Mouse (Mus musculus) hindbrain, postnatal 0 days (tissue): ENCODE data around the gene Bcam. TPM values are rescaled to one million over a fixed set of nuclear protein-coding genes. Genes with fewer than 3 reads are reported as not detected.

Source experiments
- ATAC-seq: fragments of 200-750 bp; cut with Nextera tagmentation; 2 replicates; pipeline ENCODE4 v1.8.0; 2017; ENCODE audit warnings: mild to moderate bottlenecking, moderate TSS enrichment, moderate library complexity
- DNase-seq: peaks from one replicate; pipeline ENCODE4 v3.0.0-alpha.2; 2015; ENCODE audit warnings: low spot score
- H3K27ac ChIP-seq: fragments of 300-500 bp; sonication (generic); 2 replicates; pipeline ENCODE4 v1.5.1; 2014; ENCODE audit warnings: mild to moderate bottlenecking
- H3K27me3 ChIP-seq: fragments of 300-500 bp; sonication (generic); 2 replicates; pipeline ENCODE4 v1.6.1; 2014; ENCODE audit warnings: low read length, mixed read lengths; ENCODE audit not compliant: insufficient read depth
- H3K36me3 ChIP-seq: fragments of 300-500 bp; sonication (generic); 2 replicates; pipeline ENCODE4 v1.6.1; 2014; ENCODE audit warnings: low read length, mixed read lengths; ENCODE audit not compliant: insufficient read depth
- H3K4me1 ChIP-seq: fragments of 300-500 bp; sonication (generic); 2 replicates; pipeline ENCODE4 v1.6.1; 2014; ENCODE audit warnings: antibody characterized with exemption, low read length, mixed read lengths; ENCODE audit not compliant: insufficient read depth
- H3K4me2 ChIP-seq: fragments of 300-500 bp; sonication (generic); 2 replicates; pipeline ENCODE4 v1.6.1; 2014; ENCODE audit warnings: low read depth, mild to moderate bottlenecking, low read length, moderate library complexity, mixed read lengths
- H3K4me3 ChIP-seq: fragments of 300-500 bp; sonication (generic); 2 replicates; pipeline ENCODE4 v1.5.1; 2014; ENCODE audit warnings: low read length
- H3K9ac ChIP-seq: fragments of 300-500 bp; sonication (generic); replicated peaks from 2 replicates; pipeline ENCODE4 v1.6.1; 2014; ENCODE audit warnings: mild to moderate bottlenecking, low read length, moderate library complexity, mixed read lengths
- H3K9me3 ChIP-seq: fragments of 300-500 bp; sonication (generic); 2 replicates; pipeline ENCODE4 v1.6.1; 2016; ENCODE audit warnings: low read length, mixed read lengths
- CTCF ChIP-seq: IDR thresholded peaks from 2 replicates; pipeline ENCODE4 v1.5.1; 2016; ENCODE audit warnings: antibody characterized with exemption, control low read depth, low read depth
- WGBS: fragments of 180-500 bp; shearing (Covaris S2); extraction: QIAGEN DNeasy Blood & Tissue Kit; methylation state at CpG from one replicate; pipeline ENCODE4 v1.1.7; 2014; 5-methylcytosine and 5-hydroxymethylcytosine counted together
- polyA plus RNA-seq: library from polyadenylated mRNA; unstranded; fragments of >200 nt; fragmentation: Nextera tagmentation; extraction: Ambion mirVana; gene quantifications from 2 replicates; pipeline ENCODE4 v1.2.1, GENCODE M21; 2015
- total RNA-seq: library from RNA; depleted of rRNA; stranded (reverse); fragments of >200 nt; gene quantifications from 2 replicates; pipeline ENCODE4 v1.2.3, GENCODE M21; 2014; rRNA removed

Gene Bcam
- total and polyA plus RNA-seq, 2 experiments from 2014 or later: 29.0 to 50.7 TPM

DNA sequence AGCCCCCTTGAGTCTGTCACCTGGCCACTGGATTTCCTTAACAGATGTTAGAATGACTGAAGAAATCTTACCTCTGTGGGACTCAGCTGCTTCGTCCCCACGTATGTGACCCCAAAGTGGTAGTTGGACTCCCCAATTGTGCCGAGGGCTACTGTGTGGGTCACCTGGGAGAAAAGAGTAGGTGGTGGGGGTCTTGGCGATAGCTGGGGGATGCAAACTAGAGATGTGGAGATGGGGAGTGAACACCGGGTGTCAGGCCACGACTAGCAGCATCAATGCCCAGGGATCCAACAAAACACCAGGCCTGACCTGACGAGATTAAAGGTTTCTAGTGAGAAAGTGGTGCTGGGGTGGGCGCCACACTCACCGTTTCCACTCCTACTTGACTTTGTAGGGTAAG, 57.2 kb downstream of the Bcam start:
- H3K27me3 ChIP-seq: no peaks in the 10 kb centered on the region
- peaks cover 9% of the 10 kb centered on the region; the same call in 1 of the 2 replicates for H3K4me1 ChIP-seq
- no peak overlapping the region for H3K4me2 ChIP-seq
- H3K36me3 ChIP-seq: peaks cover 24% of the 10 kb centered on the region; the same call in 1 of the 2 replicates
- ATAC-seq (no peak), DNase-seq (no peak)
- 89% methylated on average over 9 of the region's 9 CpGs for whole genome bisulfite sequencing
- H3K9me3 ChIP-seq: no peaks in the 10 kb centered on the region
- no peak overlapping the region for H3K27ac ChIP-seq
- no peak overlapping the region for H3K4me3 ChIP-seq
- TF ChIP-seq CTCF: no peak
- H3K9ac ChIP-seq: no peak overlapping the region

DNA sequence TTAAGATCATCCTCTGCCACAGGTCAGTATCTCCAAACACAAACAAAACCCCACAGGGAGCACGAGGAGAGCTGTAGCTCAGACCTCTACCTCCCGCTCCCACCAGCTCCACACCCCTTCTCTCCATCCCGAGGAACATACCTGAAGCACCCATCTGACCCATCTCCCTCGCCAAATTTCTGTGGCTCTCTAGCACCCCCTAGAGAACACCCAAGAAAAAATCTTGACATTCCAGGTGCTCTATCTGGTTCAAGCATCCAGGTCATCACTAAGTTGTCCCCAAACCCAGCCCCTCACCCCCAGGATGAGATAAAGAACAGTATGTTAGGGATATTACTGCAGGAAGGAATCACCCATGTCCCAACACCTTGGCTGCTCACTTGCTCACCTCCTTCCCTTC, 57.6 kb downstream of the Bcam start:
- Histone ChIP-seq H3K4me3 (no peak overlapping the region), H3K9me3 (no peaks in the 10 kb centered on the region), H3K9ac (no peak overlapping the region), H3K4me2 (no peak overlapping the region), H3K4me1 (peaks cover 9% of the 10 kb centered on the region; the same call in 1 of the 2 replicates), H3K27me3 (no peaks in the 10 kb centered on the region), H3K27ac (no peak overlapping the region), H3K36me3 (peaks cover 26% of the 10 kb centered on the region; the same call in 1 of the 2 replicates)
- 53% methylated on average over 4 of the region's 4 CpGs for WGBS
- peak; percentile 19 for DNase-seq
- peak; percentile 53 for TF ChIP-seq CTCF
- ATAC-seq: no peak

DNA sequence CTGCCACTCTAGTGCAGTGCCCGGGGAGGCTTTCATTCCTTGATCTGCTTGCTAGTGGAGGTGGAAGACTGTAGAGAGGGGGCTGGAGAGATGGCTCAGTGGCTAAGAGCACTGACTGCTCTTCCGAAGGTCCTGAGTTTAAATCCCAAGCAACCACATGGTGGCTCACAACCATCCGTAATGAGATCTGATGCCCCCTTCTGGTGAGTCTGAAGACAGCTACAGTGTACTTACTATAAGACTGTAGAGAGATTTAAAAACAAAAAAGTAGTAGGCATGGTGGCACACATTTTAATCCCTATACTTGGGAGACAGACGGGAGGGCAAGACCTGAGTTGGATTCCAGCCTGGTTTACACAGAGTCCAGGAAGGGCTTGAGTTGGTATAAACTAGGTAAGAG, 58.4 kb downstream of the Bcam start:
- H3K4me2 ChIP-seq: no peak overlapping the region
- no peak overlapping the region for H3K4me3 ChIP-seq
- H3K9me3 ChIP-seq: no peaks in the 10 kb centered on the region
- H3K4me1 ChIP-seq: peaks cover 9% of the 10 kb centered on the region; the same call in 1 of the 2 replicates
- TF ChIP-seq CTCF: peak; percentile 62
- WGBS: 75% methylated on average over 4 of the region's 4 CpGs
- H3K36me3 ChIP-seq: peaks cover 31% of the 10 kb centered on the region; the same call in 1 of the 2 replicates
- no peaks in the 10 kb centered on the region for H3K27me3 ChIP-seq
- H3K9ac ChIP-seq: no peak overlapping the region
- ATAC-seq (no peak), DNase-seq (peak; percentile 49)
- no peak overlapping the region for H3K27ac ChIP-seq

DNA sequence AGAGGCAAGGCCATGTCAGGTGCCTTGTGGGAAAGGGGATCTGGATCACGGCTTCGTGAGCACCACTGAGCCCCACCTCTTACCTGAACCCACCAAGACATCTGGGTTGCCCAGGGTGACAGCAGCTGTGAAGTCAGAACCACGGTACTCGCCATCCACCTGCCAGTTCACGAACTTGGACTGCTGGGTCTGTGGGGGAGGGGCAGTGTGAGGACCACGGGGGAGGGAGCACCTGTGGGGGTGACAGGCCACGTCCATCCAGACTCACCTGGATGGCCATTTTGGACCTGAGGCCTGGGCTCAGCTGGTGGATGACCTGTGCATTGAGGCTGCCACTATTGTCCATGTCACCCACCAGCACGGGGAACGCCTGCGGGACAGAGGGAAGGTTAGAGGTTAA, 60.2 kb downstream of the Bcam start:
- Histone ChIP-seq H3K9ac (no peak overlapping the region), H3K4me2 (no peak overlapping the region), H3K4me3 (no peak overlapping the region), H3K36me3 (peaks cover 34% of the 10 kb centered on the region; the same call in 1 of the 2 replicates), H3K9me3 (no peaks in the 10 kb centered on the region), H3K27ac (no peak overlapping the region), H3K27me3 (no peaks in the 10 kb centered on the region), H3K4me1 (peaks cover 3% of the 10 kb centered on the region; the same call in 1 of the 2 replicates)
- ATAC-seq (no peak), DNase-seq (no peak)
- TF ChIP-seq CTCF: no peak
- 96% methylated on average over 10 of the region's 10 CpGs for WGBS

Other genes with a start within 250 kb of the Bcam start
- gene Ppp1r37, start 207.9 kb downstream of the Bcam start, total RNA-seq: 125 and 128 TPM in 2 replicates
- 27.0 and 27.7 TPM in 2 replicates for gene Ppp1r37, start 207.9 kb downstream of the Bcam start, polyA plus RNA-seq
- 0.25 TPM in 1 of 2 replicates, not detected in the other for gene Zfp296, start 193.7 kb downstream of the Bcam start, total RNA-seq
- gene Zfp296, start 193.7 kb downstream of the Bcam start, polyA plus RNA-seq: not detected in 2 replicates
- 60.0 and 61.7 TPM in 2 replicates for gene Gemin7, start 193.4 kb downstream of the Bcam start, total RNA-seq
- gene Gemin7, start 193.4 kb downstream of the Bcam start, polyA plus RNA-seq: 153 and 162 TPM in 2 replicates
- gene Clasrp, start 166.5 kb downstream of the Bcam start, total RNA-seq: 67.0 and 90.9 TPM in 2 replicates
- gene Clasrp, start 166.5 kb downstream of the Bcam start, polyA plus RNA-seq: 70.3 and 77.5 TPM in 2 replicates
- gene Relb, start 141.6 kb downstream of the Bcam start, total RNA-seq: 9.2 and 10.2 TPM in 2 replicates
- gene Relb, start 141.6 kb downstream of the Bcam start, polyA plus RNA-seq: 6.5 and 6.9 TPM in 2 replicates
- 178 and 187 TPM in 2 replicates for gene Clptm1, start 106.0 kb downstream of the Bcam start, total RNA-seq
- gene Clptm1, start 106.0 kb downstream of the Bcam start, polyA plus RNA-seq: 135 and 142 TPM in 2 replicates
- not detected in 2 replicates for gene Apoc2, start 93.1 kb downstream of the Bcam start, total RNA-seq
- 0.38 TPM in 1 of 2 replicates, not detected in the other for gene Apoc2, start 93.1 kb downstream of the Bcam start, polyA plus RNA-seq
- gene Gm44805, start 89.6 kb downstream of the Bcam start, total RNA-seq: not detected in 2 replicates
- not detected in 2 replicates for gene Gm44805, start 89.6 kb downstream of the Bcam start, polyA plus RNA-seq
- not detected in 2 replicates for gene Apoc4, start 89.5 kb downstream of the Bcam start, total RNA-seq
- gene Apoc4, start 89.5 kb downstream of the Bcam start, polyA plus RNA-seq: not detected in 2 replicates
- gene Apoc1, start 78.4 kb downstream of the Bcam start, total RNA-seq: 1.5 and 2.3 TPM in 2 replicates
- gene Apoc1, start 78.4 kb downstream of the Bcam start, polyA plus RNA-seq: 13.9 and 14.2 TPM in 2 replicates
- gene Apoe, start 71.8 kb downstream of the Bcam start, total RNA-seq: 2,123 and 2,525 TPM in 2 replicates
- gene Apoe, start 71.8 kb downstream of the Bcam start, polyA plus RNA-seq: 3,307 and 3,685 TPM in 2 replicates
- gene Tomm40, start 55.6 kb downstream of the Bcam start, total RNA-seq: 147 and 151 TPM in 2 replicates
- gene Tomm40, start 55.6 kb downstream of the Bcam start, polyA plus RNA-seq: 172 and 173 TPM in 2 replicates
- 68.9 and 76.5 TPM in 2 replicates for gene Nectin2, start 20.5 kb downstream of the Bcam start, total RNA-seq
- 55.6 and 57.5 TPM in 2 replicates for gene Nectin2, start 20.5 kb downstream of the Bcam start, polyA plus RNA-seq
- gene Cblc, start 25.8 kb upstream of the Bcam start, total RNA-seq: not detected in 2 replicates
- gene Cblc, start 25.8 kb upstream of the Bcam start, polyA plus RNA-seq: 0.46 and 0.55 TPM in 2 replicates
- gene Bcl3, start 51.8 kb upstream of the Bcam start, total RNA-seq: 0.40 and 0.89 TPM in 2 replicates
- 0.66 and 1.1 TPM in 2 replicates for gene Bcl3, start 51.8 kb upstream of the Bcam start, polyA plus RNA-seq
- 41.5 and 53.7 TPM in 2 replicates for gene Gm19345, start 81.0 kb upstream of the Bcam start, total RNA-seq
- 14.6 and 16.1 TPM in 2 replicates for gene Gm19345, start 81.0 kb upstream of the Bcam start, polyA plus RNA-seq
- gene Ceacam16, start 90.3 kb upstream of the Bcam start, total RNA-seq: not detected in 2 replicates
- 0.86 and 0.89 TPM in 2 replicates for gene Ceacam16, start 90.3 kb upstream of the Bcam start, polyA plus RNA-seq
- not detected in 2 replicates for gene Ceacam19, start 116.9 kb upstream of the Bcam start, total RNA-seq
- gene Ceacam19, start 116.9 kb upstream of the Bcam start, polyA plus RNA-seq: not detected in 2 replicates
- gene Pvr, start 150.1 kb upstream of the Bcam start, total RNA-seq: 9.2 and 11.7 TPM in 2 replicates
- gene Pvr, start 150.1 kb upstream of the Bcam start, polyA plus RNA-seq: 6.1 and 7.0 TPM in 2 replicates
- gene Igsf23, start 179.7 kb upstream of the Bcam start, total RNA-seq: not detected in 2 replicates
- gene Igsf23, start 179.7 kb upstream of the Bcam start, polyA plus RNA-seq: not detected in 2 replicates
- not detected in 2 replicates for gene Ceacam20, start 194.4 kb upstream of the Bcam start, total RNA-seq
- gene Ceacam20, start 194.4 kb upstream of the Bcam start, polyA plus RNA-seq: not detected in 2 replicates
- gene Nlrp9b, start 220.4 kb upstream of the Bcam start, total RNA-seq: not detected in 2 replicates
- gene Nlrp9b, start 220.4 kb upstream of the Bcam start, polyA plus RNA-seq: not detected in 2 replicates